Mouse (Mus musculus): ENCODE measurements around the gene Hist1h4d.

DNA sequence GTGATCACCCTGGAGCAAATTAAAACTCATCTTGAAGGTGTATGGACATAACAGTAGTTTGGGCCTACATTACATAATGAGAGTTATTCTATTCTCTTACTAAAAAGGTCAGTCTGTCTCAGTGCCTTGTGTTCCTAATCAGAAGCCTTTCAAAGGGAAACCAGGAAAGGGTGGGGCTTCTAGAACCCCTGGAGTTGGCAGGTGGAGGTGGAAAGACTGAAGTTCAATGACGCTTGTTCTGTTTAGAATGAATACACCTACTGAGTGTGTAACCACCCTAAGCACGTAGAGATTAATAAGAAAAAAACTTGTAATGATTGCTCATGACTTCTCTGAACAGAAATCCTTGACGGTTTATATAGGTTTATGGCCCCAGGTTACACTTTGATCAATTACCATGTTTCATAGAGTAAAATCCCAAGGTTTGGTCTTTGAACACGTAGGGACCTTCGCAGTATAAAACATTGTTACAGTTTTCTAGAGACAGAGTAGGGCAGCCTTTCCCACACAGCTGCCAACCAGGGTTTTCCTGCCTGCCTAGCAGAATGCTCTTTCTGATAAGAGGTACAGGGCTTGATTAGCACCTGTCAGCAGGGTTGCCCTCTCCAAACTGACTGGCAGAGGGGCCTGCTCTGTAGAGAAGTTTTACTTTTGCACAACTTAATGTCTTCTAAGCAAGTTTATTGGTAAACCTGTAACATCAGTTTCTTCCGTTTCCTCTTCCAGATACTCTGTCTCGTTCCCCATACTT, 14.4 kb downstream of the Hist1h4d start:
- TF ChIP-seq CTCF (IDR thresholded peaks at IDR 0.05; ENCODE audit: extremely low read depth, insufficient read depth, insufficient read length, insufficient replicate concordance), result no peak
- no peak for TF ChIP-seq POLR2A (IDR thresholded peaks at IDR 0.05; ENCODE audit: low read depth, low read length)

Data from spleen, adult 2 months (tissue).